In the genomic region with DNA sequence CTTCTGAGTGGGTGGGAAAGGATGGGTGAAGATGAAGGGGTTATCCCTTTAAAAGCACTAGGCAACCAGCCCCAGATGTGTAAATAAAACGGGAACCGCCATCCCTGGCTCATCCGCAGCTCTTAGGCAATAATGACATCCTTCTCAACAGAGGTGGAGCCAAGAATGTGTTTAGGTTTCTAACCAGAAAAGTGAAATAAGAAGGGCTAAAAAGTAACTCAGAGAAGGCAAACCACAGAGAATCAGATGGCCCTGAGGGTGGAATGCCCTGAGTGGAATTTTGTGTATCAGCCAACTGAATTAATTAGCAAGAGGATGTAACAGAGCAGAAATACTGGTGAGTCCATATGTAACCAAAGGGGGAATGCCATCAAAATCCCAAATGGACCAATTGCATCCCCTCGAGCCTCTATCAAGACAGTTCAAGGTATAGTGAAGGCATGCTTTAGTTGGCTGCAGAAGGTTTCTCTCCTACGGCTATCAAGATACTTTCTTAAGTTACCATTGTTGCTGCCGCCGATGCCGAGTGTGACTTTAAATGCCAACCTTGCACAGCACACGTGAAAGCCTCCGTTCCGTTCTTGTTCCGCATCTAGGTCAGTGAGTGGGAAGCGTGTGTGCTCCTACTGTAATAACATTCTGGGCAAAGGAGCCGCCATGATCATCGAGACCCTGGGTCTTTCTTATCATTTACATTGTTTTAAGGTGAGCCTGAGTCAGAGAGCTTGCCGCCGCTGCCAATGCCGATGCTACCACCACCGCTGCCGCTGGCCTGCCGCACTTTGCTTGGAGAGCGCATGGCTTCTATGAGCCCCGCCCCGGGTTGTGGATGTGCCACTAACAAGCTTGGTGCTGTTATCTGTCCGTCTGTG, we compare ENCODE assay signal across 19 mouse cellular contexts.
DNase-seq lines count a peak whose midpoint lies in the region; ATAC-seq and TF ChIP-seq lines count a peak whose summit lies in the region.
"Had no signal": no experiment of that assay in that cellular context is flagged by ENCODE, and none has a peak within 500 bp of the region (broad histone marks: within the 10 kb centered on the region; RNA-seq: fewer than 3 reads in every experiment).

No protein-coding gene starts in this region.

- H3K36me3 ChIP-seq in heart, postnatal 0 days (replicated peaks; ENCODE audit: control insufficient read depth, insufficient read depth, low read length), result peaks cover 81% of the 10 kb centered on the region
- H3K36me3 ChIP-seq in thymus, adult 2 months (ENCODE audit: control insufficient read depth, insufficient read depth, low read length), result no peaks in the 10 kb centered on the region
- H3K36me3 ChIP-seq: liver, embryonic 13.5 days; midbrain, embryonic 12.5 days; stomach, embryonic 15.5 days had no signal

- no peak overlapping the region for H3K9ac ChIP-seq in heart, postnatal 0 days (replicated peaks; ENCODE audit: low read depth, low read length)
- H3K9ac ChIP-seq: forebrain, embryonic 13.5 days; heart, embryonic 13.5 days; hindbrain, embryonic 14.5 days; liver, embryonic 13.5 days; midbrain, embryonic 12.5 days; stomach, embryonic 15.5 days had no signal

- WGBS in heart, postnatal 0 days, result 87% methylated on average over 25 of the region's 25 CpGs
- WGBS in thymus, adult 2 months, result 96% methylated on average over 25 of the region's 25 CpGs

- TF ChIP-seq EP300 in heart, postnatal 0 days (IDR thresholded peaks at IDR 0.05; ENCODE audit: low read depth), result no peak

- peak overlapping the region; percentile 34; the same call in 1 of the 2 replicates for H3K27ac ChIP-seq in heart, postnatal 0 days (ENCODE audit: low read depth)
- peak overlapping the region; percentile 78 for H3K27ac ChIP-seq in left cerebral cortex, adult 2 months
- no peak overlapping the region for H3K27ac ChIP-seq in thymus, adult 2 months (ENCODE audit: control insufficient read depth, insufficient read depth, low read length)
- H3K27ac ChIP-seq: forebrain, embryonic 13.5 days; heart, embryonic 13.5 days; hindbrain, embryonic 14.5 days; liver, embryonic 13.5 days; midbrain, embryonic 12.5 days; stomach, embryonic 15.5 days had no signal

- 0 out of 2 replicates have a peak, but pooled peaks cover 8% of the 10 kb centered on the region for H3K4me1 ChIP-seq in heart, postnatal 0 days (ENCODE audit: control insufficient read depth, insufficient read depth)
- H3K4me1 ChIP-seq in thymus, adult 2 months (replicated peaks; ENCODE audit: control insufficient read depth, insufficient read depth, low read length), result no peaks in the 10 kb centered on the region
- H3K4me1 ChIP-seq: forebrain, embryonic 13.5 days; liver, embryonic 13.5 days; midbrain, embryonic 12.5 days; stomach, embryonic 15.5 days had no signal

- no peak for TF ChIP-seq CTCF in heart, postnatal 0 days (IDR thresholded peaks at IDR 0.05; ENCODE audit: low read depth)
- TF ChIP-seq CTCF in left cerebral cortex, adult 2 months (IDR thresholded peaks at IDR 0.05), result no peak
- no peak for TF ChIP-seq CTCF in thymus, adult 2 months (IDR thresholded peaks at IDR 0.05; ENCODE audit: borderline replicate concordance, control insufficient read depth, extremely low read depth, insufficient read depth, low read length, poor library complexity)

- no peak for ATAC-seq in heart, postnatal 0 days (ENCODE audit: insufficient read depth, low read depth)
- ATAC-seq: forebrain, embryonic 13.5 days had no signal

- no peak overlapping the region for H3K4me3 ChIP-seq in heart, postnatal 0 days (ENCODE audit: low read depth, low read length)
- peak overlapping the region; percentile 34 for H3K4me3 ChIP-seq in left cerebral cortex, adult 2 months
- H3K4me3 ChIP-seq in thymus, adult 2 months (ENCODE audit: control insufficient read depth, insufficient read depth, low read length), result no peak overlapping the region
- H3K4me3 ChIP-seq: forebrain, embryonic 13.5 days; heart, embryonic 13.5 days; liver, embryonic 13.5 days; midbrain, embryonic 12.5 days; stomach, embryonic 15.5 days had no signal

- H3K9me3 ChIP-seq in heart, postnatal 0 days (replicated peaks; ENCODE audit: control insufficient read depth, low read length), result no peaks in the 10 kb centered on the region
- H3K9me3 ChIP-seq: forebrain, embryonic 13.5 days; heart, embryonic 13.5 days; liver, embryonic 13.5 days; midbrain, embryonic 12.5 days; stomach, embryonic 15.5 days had no signal

- H3K4me2 ChIP-seq in heart, postnatal 0 days (ENCODE audit: low read depth, low read length), result no peak overlapping the region
- H3K4me2 ChIP-seq: forebrain, embryonic 13.5 days; heart, embryonic 13.5 days; hindbrain, embryonic 14.5 days; liver, embryonic 13.5 days; midbrain, embryonic 12.5 days; stomach, embryonic 15.5 days had no signal

- no peaks in the 10 kb centered on the region for H3K27me3 ChIP-seq in heart, postnatal 0 days (ENCODE audit: control insufficient read depth, insufficient read depth, low read length)
- no peaks in the 10 kb centered on the region for H3K27me3 ChIP-seq in thymus, adult 2 months (ENCODE audit: control insufficient read depth, insufficient read depth, low read length)
- H3K27me3 ChIP-seq: forebrain, embryonic 13.5 days; heart, embryonic 13.5 days; liver, embryonic 13.5 days; midbrain, embryonic 12.5 days; stomach, embryonic 15.5 days had no signal

- TF ChIP-seq POLR2A in thymus, adult 2 months (IDR thresholded peaks at IDR 0.05; ENCODE audit: control insufficient read depth, extremely low read depth, insufficient read depth, low read length, poor library complexity), result no peak

- intact Hi-C loops in heart, postnatal 36 days (cut with DNase I), result loop anchor here (5.0 kb wide), 1 partner anchor 44 kb away; no protein-coding TSS in a partner anchor
- intact Hi-C loops in left cerebral cortex, adult 2 months (cut with DNase I), result loop anchor here (1.0 to 5.0 kb wide), 2 partner anchors 91 to 149 kb away; no protein-coding TSS in a partner anchor
- intact Hi-C loops in left cerebral cortex, postnatal 4 days (cut with DNase I), result no loop called here
- intact Hi-C loops in gastrocnemius, postnatal 36 days (cut with DNase I), result no loop called here

- no peak for DNase-seq in heart, postnatal 0 days (ENCODE audit: low spot score)
- no peak for DNase-seq in heart, postnatal 36 days
- DNase-seq in left cerebral cortex, adult 2 months (ENCODE audit: extremely low spot score in 1 of 2, low spot score in 2 of 2), result peak; percentile 25 to 43
- DNase-seq in left cerebral cortex, postnatal 4 days, result no peak
- peak; percentile 62 for DNase-seq in brain, adult 2 months (ENCODE audit: low read depth, low spot score)
- DNase-seq in right cerebral cortex, postnatal 14 days, result peak; percentile 45
- DNase-seq in gastrocnemius, postnatal 36 days, result no peak
- no peak for DNase-seq in thymus, adult 2 months
- DNase-seq: B cell, adult 2 months; cerebellum, adult 18-20 months; gastrocnemius, postnatal 14 days; liver, embryonic 13.5 days; lung, postnatal 10 days; thymus, postnatal 25 days had no signal

Comparison
In these comparisons a context has a peak if more than half of its experiments do, and no peak if none do; other contexts are left out.
1. DNase-seq: peak in left cerebral cortex, adult 2 months (2 of 2), brain, adult 2 months (single experiment) and right cerebral cortex, postnatal 14 days (single experiment); none in heart, postnatal 0 days (single experiment), heart, postnatal 36 days (0 of 2), left cerebral cortex, postnatal 4 days (single experiment), gastrocnemius, postnatal 36 days (0 of 2) and thymus, adult 2 months (single experiment).
2. intact Hi-C loops: an anchor here in heart, postnatal 36 days (5.0 kb wide) and left cerebral cortex, adult 2 months (1.0 to 5.0 kb wide); none called in left cerebral cortex, postnatal 4 days and gastrocnemius, postnatal 36 days.